Mouse (Mus musculus): Measurements from ENCODE around the gene Sprn.

Gene Sprn

DNA sequence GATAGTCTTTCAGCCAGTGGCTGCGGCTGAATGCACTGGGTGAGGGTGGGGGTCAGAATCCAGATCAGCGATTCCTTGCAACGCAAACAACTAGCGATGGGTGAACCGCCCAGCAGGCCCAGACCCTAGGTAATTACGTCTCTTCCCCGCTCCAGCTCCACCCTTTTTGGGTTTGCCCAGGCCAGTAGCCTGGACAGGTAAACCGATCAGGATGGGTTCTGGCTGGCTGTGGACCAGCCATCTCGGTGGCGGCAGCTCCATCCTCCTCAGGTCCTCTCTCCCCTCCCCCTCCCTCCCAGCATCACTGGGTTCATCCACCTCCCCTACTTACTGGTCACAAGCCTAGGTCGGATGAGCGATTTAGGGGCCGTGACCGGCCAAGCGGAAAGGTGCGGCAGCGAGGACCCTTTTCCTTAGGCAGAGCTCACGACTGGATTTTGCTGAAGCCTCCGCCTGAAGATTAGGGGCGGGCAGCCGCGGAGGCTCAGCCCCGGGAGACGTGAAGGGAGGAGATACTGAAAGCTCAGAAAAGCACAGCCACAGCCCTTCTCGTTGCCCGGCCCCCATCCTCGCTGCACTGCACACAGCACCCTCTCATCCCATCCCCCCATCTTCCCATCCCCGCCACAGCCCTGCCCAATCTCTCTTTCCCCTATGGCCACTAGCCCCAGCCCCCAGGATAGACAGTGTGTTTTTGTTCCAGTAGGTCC is at the start of gene Sprn:
Gene Sprn (minus strand): TSS at position 660 of the 710 bp plus-strand sequence.
- in situ Hi-C loops (cut with MboI, MseI), result no loop called here

- in situ Hi-C loops (cut with MboI, MseI), result no loop called here
Measured at GRCm38 (mm10) chr7:140201090-140201489, 46.4 kb upstream of the Sprn start.

DNA sequence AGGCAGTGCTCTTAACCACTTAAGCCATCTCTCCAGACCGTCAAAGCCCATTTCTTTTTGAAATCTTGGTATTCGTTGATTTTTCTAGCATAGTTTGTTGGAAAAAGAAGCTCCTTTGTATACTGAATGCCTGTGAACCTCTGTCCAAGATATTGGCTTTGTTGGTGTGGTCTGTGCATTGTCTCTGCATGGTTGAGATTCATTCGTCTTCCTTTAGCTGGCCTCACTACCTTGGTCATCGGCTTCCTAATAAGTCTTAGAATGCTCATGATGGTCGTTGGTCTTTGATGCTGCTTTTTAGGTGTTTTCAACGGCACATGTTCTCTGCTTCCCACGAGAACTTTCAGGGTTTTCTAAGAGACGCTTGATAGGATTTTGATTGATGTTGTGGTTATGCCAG is 41.3 kb upstream of the Sprn start:
- in situ Hi-C loops (cut with MboI, MseI), result no loop called here

GRCm38 (mm10) chr7:140194031-140194430 is 39.4 kb upstream of the Sprn start:
- in situ Hi-C loops (cut with MboI, MseI), result no loop called here

DNA sequence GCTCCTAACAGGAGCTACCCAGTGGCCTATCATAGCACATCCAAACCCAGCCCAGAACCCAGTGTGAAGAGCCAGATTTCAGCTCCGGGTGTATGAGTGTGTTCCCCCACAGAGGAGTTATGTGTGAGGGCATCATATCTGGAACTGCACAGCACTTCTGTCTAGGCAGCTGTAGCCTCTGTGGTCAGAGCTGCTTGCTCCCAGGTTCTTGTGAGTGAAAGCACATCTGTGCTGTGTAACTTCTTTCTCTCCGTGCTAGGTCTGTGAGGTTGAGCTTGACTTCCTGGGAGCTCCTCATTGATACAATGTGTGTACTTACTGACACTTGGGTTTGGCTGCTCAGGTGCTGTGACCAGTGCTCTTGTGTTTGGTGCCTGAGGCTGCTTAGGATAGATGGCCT is 38.2 kb upstream of the Sprn start:
- in situ Hi-C loops (cut with MboI, MseI), result no loop called here

- in situ Hi-C loops (cut with MboI, MseI), result no loop called here
Measured at GRCm38 (mm10) chr7:140192445-140192844, 37.8 kb upstream of the Sprn start.

DNA sequence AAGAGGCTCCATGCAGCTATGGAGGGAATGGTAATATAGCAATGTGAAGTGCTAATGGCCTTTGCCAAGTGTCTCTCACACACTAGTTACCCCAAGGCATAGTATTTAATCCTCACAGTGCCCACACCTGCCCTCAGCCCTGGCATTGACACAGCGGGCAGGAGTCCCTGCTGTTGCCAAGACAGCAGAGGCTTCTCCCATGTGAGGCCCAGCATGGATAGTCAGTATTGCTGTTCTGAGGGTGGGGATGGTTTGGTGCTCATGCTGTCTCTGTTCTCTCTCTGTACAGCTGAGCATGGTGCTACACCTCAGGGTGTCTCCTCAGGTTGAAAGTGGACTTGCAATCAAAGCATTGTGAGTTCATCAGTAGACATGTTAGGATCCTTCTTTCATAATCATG is 35.8 kb upstream of the Sprn start:
- in situ Hi-C loops (cut with MboI, MseI), result no loop called here

- in situ Hi-C loops (cut with MboI, MseI), result loop anchor here (10.0 kb wide), 1 partner anchor 616 kb away; no protein-coding TSS in a partner anchor
Measured at GRCm38 (mm10) chr7:140188391-140189328, 34.0 kb upstream of the Sprn start.

DNA sequence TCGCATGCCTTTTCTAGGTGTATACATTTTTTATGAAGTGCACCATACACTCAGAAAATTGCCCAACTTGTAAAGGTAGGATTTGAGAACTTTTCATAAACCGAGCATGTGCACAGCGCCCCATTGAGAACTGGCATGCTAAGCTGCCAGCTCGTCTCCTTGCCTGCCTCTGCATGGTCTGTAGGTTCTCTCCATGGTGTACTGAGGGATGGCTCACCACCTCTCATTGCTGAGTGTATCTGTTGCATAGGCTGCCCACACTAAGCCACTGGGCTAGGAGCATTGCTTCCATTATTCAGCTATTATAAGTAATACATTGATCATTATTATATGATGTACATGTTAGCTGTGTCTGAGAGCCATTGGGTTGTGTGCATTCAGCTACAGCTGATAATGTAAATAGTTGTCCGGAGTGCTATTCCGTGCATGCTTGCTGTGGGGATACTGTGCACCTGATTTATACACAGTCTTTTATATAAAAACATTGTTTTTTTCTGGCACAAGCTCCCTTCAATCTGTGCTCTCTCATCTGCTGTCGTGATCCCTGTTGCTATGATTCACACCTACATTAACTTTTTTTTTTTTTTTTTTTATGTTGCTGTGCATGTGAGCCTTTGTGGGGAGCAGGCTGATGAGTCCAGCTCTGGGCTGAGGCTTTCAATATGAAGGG is 33.2 kb upstream of the Sprn start:
- in situ Hi-C loops (cut with MboI, MseI), result loop anchor here (10.0 kb wide), 1 partner anchor 617 kb away; no protein-coding TSS in a partner anchor

DNA sequence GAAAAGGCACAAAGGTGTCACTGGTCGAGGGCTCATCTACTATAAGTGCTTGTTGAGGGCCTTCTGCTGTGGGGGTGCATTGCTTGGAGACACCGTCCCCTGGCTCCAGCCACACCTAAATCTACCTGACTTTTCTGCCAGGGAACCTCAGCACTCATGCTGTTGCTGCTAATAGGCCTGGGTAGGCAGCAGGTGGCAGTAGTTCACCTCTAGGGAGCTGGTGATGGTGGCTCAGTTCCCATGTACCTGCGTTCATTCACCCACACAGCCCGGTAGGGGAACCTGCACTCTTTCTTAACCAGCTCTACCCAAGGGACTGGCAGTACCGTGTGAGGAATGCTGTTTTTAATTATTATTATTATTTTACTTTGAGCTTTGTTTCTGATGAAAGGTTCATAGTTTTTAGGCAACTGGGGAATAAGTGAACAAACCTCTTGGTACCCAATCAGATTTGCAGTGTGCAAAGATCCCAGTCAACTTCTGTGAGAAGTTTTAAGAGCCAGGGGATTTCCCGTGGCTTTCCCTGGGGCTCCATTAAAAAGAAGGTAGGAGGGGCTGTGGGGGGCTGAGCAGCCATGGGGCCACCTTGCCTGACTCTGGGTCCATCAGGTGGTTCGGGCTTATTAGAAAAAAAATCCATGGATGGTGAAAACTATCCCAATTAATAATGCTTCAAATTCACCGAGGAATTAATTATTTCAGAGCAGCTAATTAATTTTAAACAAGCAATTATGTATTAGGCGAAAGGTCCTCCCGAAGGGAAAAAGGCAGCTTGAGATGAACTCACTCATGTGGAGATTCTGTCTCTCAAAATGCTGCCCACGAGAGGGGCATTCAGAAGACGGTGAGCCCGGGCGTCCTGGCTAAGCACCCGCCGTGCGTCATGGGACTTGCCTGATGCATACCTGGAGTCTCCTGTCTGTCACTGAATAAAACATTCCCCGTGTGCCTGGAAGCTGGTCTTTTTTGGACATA is 32.3 kb upstream of the Sprn start:
- in situ Hi-C loops (cut with MboI, MseI), result loop anchor here (10.0 kb wide), 1 partner anchor 618 kb away; no protein-coding TSS in a partner anchor

- in situ Hi-C loops (cut with MboI, MseI), result loop anchor here (10.0 kb wide), 1 partner anchor 621 kb away; no protein-coding TSS in a partner anchor
Measured at GRCm38 (mm10) chr7:140184206-140184605, 29.5 kb upstream of the Sprn start.

DNA sequence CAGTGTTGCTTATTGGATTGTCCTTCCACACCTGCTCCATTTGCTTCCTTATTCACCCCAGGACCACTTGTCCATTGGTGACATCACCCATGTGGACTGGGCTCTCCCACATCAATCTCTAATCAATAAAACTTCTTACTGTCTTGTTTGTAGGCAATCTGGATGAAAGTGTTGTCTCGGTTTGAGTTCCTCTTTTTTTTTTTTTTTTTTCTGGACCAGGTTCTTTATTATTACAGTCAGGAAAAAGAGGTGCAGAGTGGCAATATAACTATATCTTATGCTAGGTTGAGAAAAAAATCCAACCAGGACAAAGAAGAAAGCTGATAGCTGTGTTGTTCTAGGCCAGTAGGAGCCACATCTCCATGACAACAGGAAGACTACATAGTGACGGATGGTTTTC is 26.0 kb upstream of the Sprn start:
- in situ Hi-C loops (cut with MboI, MseI), result loop anchor here (10.0 kb wide), 1 partner anchor 624 kb away; no protein-coding TSS in a partner anchor

- in situ Hi-C loops (cut with MboI, MseI), result no loop called here
Measured at GRCm38 (mm10) chr7:140179176-140179575, 24.5 kb upstream of the Sprn start.

GRCm38 (mm10) chr7:140172936-140173335 is 18.3 kb upstream of the Sprn start, which contains the start of gene Olfr523:
Gene Olfr523 (plus strand): TSS chr7:140173217.
- in situ Hi-C loops (cut with MboI, MseI), result no loop called here

- in situ Hi-C loops (cut with MboI, MseI), result no loop called here
Measured at GRCm38 (mm10) chr7:140170863-140171262, 16.2 kb upstream of the Sprn start.

GRCm38 (mm10) chr7:140169386-140169785 is 14.7 kb upstream of the Sprn start:
- in situ Hi-C loops (cut with MboI, MseI), result no loop called here

GRCm38 (mm10) chr7:140167950-140168349 is 13.3 kb upstream of the Sprn start:
- in situ Hi-C loops (cut with MboI, MseI), result no loop called here

DNA sequence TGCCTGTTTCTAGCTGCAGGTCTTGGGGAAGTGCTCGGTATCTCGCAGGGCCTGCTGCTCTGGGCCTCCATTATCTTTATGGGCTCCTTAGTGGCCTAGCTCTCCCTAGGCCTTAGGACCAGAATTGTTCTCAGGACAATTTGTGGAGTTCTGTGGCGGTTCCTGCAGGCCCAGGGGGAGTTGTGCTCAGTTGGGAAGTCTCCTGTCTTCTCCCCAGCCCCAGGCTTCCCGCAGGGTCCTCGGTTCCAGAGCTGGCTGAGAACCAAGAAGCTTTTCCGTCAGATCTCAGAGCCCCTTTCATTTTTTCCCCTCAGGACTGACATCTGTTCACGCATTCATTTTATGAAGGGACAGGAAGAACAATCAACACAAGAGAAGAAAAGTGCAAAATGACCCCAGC is 10.0 kb upstream of the Sprn start, which contains the start of gene Olfr522:
Gene Olfr522 (minus strand): TSS at position 101 of the 400 bp plus-strand sequence.
- in situ Hi-C loops (cut with MboI, MseI), result no loop called here

DNA sequence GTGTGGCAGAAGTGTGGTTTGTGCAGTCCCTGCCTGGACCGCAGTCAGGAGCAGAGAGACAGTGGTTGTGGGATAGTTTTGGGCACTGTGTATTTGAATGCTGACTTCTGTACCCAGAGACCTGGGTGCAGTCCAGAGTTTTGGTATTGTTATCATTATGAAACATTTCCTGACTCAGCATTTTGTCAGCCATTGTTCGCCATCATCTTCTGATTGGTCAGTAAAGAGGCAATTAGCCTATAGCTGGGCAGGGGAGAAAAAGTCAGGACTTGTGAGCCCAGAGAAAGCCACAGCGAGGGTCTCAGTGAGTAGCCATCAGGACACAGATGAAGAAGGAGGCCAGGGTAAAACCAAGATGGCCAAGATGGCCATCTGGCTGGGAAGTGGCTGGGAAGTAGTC is 5.7 kb upstream of the Sprn start:
- in situ Hi-C loops (cut with MboI, MseI), result no loop called here

- in situ Hi-C loops (cut with MboI, MseI), result no loop called here
Measured at GRCm38 (mm10) chr7:140153829-140154217, 854 bp downstream of the Sprn start.

All from T-helper 2 cell (primary cell).